Mouse (Mus musculus) liver, embryonic 16.5 days (tissue): ENCODE measurements around the gene Serping1. TPM values are rescaled to one million over a fixed set of nuclear protein-coding genes. Genes with fewer than 3 reads are reported as not detected.

ENCODE experiments used
- ATAC-seq: fragments of 200-750 bp; cut with Nextera tagmentation; 2 replicates; pipeline ENCODE4 v1.8.0; 2017; ENCODE audit warnings: low read depth, mild to moderate bottlenecking, moderate number of reproducible peaks, moderate library complexity
- H3K27ac ChIP-seq: fragments of 300-500 bp; sonication (generic); 2 replicates; pipeline ENCODE4 v1.5.1; 2014; ENCODE audit warnings: mild to moderate bottlenecking, low read length
- H3K27me3 ChIP-seq: fragments of 300-500 bp; sonication (generic); 2 replicates; pipeline ENCODE4 v1.6.1; 2014; ENCODE audit warnings: low read depth, low read length, mixed read lengths; ENCODE audit not compliant: control insufficient read depth, insufficient read depth
- H3K36me3 ChIP-seq: fragments of 300-500 bp; sonication (generic); 2 replicates; pipeline ENCODE4 v1.6.1; 2014; ENCODE audit warnings: mild to moderate bottlenecking; ENCODE audit not compliant: control insufficient read depth, insufficient read depth
- H3K4me1 ChIP-seq: fragments of 300-500 bp; sonication (generic); 2 replicates; pipeline ENCODE4 v1.6.1; 2014; ENCODE audit warnings: low read depth, low read length, mixed read lengths; ENCODE audit not compliant: control insufficient read depth
- H3K4me2 ChIP-seq: fragments of 300-500 bp; sonication (generic); 2 replicates; pipeline ENCODE4 v1.6.1; 2014; ENCODE audit warnings: low read depth, low read length, mixed read lengths
- H3K4me3 ChIP-seq: fragments of 300-500 bp; sonication (generic); 2 replicates; pipeline ENCODE4 v1.5.1; 2014; ENCODE audit warnings: low read depth, mild to moderate bottlenecking, low read length
- H3K9ac ChIP-seq: fragments of 300-500 bp; sonication (generic); 2 replicates; pipeline ENCODE4 v1.6.1; 2014; ENCODE audit warnings: low read depth, low read length
- H3K9me3 ChIP-seq: fragments of 300-500 bp; sonication (generic); replicated peaks from 2 replicates; pipeline ENCODE4 v1.6.1; 2016; ENCODE audit warnings: low read length; ENCODE audit not compliant: control insufficient read depth
- WGBS: fragments of 180-500 bp; shearing (Covaris S2); extraction: QIAGEN DNeasy Blood & Tissue Kit; methylation state at CpG from one replicate; pipeline ENCODE4 v1.1.7; 2014; ENCODE audit not compliant: insufficient replicate concordance; 5-methylcytosine and 5-hydroxymethylcytosine counted together
- polyA plus RNA-seq: library from polyadenylated mRNA; unstranded; fragments of >200 nt; fragmentation: Nextera tagmentation; extraction: Ambion mirVana; gene quantifications from 2 replicates; pipeline ENCODE4 v1.2.1, GENCODE M21; 2015

Gene Serping1
- polyA plus RNA-seq = 119 and 133 TPM in 2 replicates

DNA sequence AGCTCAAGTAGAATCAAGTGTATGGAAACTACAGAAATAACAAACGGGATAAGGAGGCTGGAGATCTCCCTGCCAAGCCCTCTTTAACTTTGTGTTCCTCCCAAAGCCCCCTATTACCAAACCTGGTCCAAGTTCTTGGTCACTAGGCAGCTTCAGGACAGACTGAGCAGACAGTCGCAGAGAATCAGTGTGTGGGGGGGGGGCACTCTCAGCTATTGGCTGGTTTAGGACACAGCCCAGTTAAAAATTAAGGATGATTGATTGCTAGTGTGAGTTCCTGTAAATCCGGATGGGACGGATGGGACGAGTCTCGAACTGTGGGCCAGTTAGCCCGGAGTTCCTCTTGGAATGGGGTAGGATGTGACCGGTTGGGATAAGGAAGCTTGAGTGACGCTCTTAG lies at the start of gene Serping1:
Serping1 (minus strand) TSS at position 204 of the 400 bp plus-strand sequence.
- peak within 1 kb of the TSS; percentile 23 for H3K4me3 ChIP-seq
- H3K36me3 ChIP-seq = no peaks in the 10 kb centered on the region
- no peak within 1 kb of the TSS for H3K27ac ChIP-seq
- WGBS = 64% methylated on average over 9 of the region's 9 CpGs
- H3K9ac ChIP-seq = no peak within 1 kb of the TSS
- peak; percentile 78 for ATAC-seq
- H3K4me1 ChIP-seq = no peaks in the 10 kb centered on the region; the same call in none of the 2 replicates
- peak within 1 kb of the TSS; percentile 15 for H3K4me2 ChIP-seq
- H3K9me3 ChIP-seq = no peaks in the 10 kb centered on the region
- peaks cover 29% of the 10 kb centered on the region for H3K27me3 ChIP-seq

DNA sequence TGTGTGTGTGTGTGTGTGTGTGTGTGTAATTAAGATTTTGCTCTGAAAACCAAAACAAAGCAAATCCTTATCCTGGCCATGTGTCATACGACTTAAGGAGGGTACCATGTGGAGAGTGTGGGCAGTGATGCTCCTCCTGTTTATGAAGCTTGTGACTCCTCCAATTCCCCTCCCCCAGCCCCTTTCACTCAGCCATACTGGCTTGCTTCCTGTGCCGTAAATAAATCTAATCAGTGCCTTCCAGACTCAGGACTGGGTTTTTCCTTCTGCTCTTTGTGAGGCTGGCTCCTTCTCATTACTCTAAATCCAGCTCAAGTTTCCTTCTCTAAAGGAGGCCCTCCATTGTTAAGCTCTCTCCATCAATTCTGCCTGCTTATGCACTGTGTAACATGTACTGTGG lies 48.0 kb upstream of the Serping1 start:
- Histone ChIP-seq H3K4me1 (peaks cover 12% of the 10 kb centered on the region), H3K27ac (no peak overlapping the region), H3K4me2 (no peak overlapping the region), H3K9ac (no peak overlapping the region), H3K9me3 (no peaks in the 10 kb centered on the region), H3K36me3 (no peaks in the 10 kb centered on the region; the same call in 1 of the 2 replicates), H3K4me3 (no peak overlapping the region), H3K27me3 (peaks cover 43% of the 10 kb centered on the region)
- 11% methylated on average over 2 of the region's 2 CpGs for WGBS
- ATAC-seq = no peak

DNA sequence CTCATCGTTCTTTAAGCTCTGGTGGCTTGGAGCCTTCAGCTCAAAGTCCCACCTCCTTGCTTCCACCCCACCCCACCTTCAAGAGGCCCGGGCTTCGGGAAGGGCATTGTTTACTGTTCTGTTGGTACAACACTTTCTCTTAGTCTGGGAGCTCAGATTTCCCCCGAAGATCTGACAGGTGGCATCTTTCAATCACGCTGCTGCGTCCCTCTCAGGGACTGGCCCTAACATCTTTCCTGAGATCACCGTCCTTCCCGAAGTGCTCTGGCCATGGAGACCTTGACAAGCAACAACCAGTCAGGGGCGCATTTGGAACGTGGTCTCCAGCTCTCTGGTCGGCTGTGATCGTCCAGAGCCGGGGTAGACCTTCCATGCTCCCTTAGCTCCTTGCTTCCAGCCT lies 47.3 kb upstream of the Serping1 start, which contains the start of gene Smtnl1:
Smtnl1 (minus strand) TSS at position 101 of the 400 bp plus-strand sequence.
- Histone ChIP-seq H3K4me1 (peaks cover 6% of the 10 kb centered on the region), H3K4me3 (no peak within 1 kb of the TSS), H3K9me3 (no peaks in the 10 kb centered on the region), H3K27ac (no peak within 1 kb of the TSS), H3K9ac (no peak within 1 kb of the TSS), H3K4me2 (no peak within 1 kb of the TSS), H3K36me3 (no peaks in the 10 kb centered on the region), H3K27me3 (peaks cover 43% of the 10 kb centered on the region)
- no peak for ATAC-seq
- WGBS = 36% methylated on average over 13 of the region's 13 CpGs

DNA sequence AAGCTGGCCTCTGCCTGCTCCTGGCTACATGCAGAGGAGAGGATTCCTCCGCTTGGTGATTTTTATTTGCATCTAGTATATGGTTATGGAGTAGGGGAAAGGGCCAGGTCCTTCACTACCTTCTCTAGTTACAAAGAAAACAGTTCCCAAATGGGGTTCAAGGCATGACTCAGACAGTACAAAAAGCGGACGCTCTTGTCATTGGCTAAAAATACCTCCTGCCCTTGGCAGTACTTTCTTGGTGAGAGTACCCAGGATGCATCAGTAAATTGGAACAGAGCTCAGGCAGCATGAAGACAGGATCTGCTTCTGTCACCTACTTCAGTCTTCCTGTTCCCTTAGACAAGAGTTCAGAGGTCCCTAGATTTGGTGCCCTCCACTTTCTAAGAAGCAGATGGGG lies 44.6 kb upstream of the Serping1 start:
- Histone ChIP-seq H3K9me3 (no peaks in the 10 kb centered on the region), H3K4me3 (no peak overlapping the region), H3K27me3 (peaks cover 43% of the 10 kb centered on the region), H3K36me3 (no peaks in the 10 kb centered on the region), H3K9ac (no peak overlapping the region), H3K27ac (no peak overlapping the region), H3K4me1 (peaks cover 3% of the 10 kb centered on the region), H3K4me2 (no peak overlapping the region)
- no peak for ATAC-seq
- 24% methylated on average over 3 of the region's 3 CpGs for WGBS

DNA sequence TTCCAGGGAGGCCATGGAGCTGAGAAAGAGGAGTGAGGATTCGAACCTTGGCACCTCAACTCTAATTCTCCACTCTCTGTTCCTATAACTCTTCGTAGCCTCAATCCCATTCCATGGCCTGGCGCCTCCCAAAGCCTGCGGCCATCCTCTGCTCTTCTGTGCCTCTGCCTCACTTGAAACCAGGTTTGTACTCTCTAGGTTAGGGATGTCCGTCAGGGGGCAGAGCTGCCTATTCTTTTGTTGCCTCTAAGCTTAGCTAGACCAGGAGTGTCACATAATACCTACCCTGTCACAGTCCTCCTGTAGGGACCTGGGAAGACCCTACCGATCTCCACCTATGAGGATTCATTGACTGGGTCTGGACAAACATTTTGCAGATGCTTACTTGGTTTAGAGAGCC lies 37.4 kb upstream of the Serping1 start:
- no peaks in the 10 kb centered on the region for H3K27me3 ChIP-seq
- H3K27ac ChIP-seq = peak overlapping the region; percentile 99
- H3K4me2 ChIP-seq = peak overlapping the region; percentile 83
- H3K36me3 ChIP-seq = peaks cover 25% of the 10 kb centered on the region
- H3K4me3 ChIP-seq = peak overlapping the region; percentile 48; the same call in 1 of the 2 replicates
- H3K9ac ChIP-seq = peak overlapping the region; percentile 73
- H3K4me1 ChIP-seq = peaks cover 51% of the 10 kb centered on the region
- WGBS = 74% methylated on average over 6 of the region's 6 CpGs
- ATAC-seq = no peak
- H3K9me3 ChIP-seq = no peaks in the 10 kb centered on the region

DNA sequence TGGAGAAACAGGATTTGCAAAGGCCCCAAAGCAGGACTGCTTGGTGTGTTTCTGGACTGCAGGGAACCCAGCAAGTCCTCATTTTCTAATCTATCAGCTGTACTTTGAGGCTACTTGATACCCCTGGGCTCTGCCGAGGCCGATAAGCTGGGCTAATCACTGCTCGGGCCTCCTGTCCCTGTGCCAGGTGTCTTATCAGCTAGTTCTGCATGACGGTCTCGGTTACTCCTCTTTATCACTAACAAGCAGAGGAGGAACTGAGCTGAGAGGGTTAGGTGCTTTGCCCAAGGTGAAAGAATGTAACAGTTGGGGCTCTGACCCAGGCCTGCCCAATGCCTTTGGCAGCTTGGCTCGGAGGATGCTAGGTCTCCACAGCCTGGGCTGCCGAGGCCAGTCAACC lies 36.6 kb upstream of the Serping1 start:
- peak overlapping the region; percentile 83 for H3K4me2 ChIP-seq

DNA sequence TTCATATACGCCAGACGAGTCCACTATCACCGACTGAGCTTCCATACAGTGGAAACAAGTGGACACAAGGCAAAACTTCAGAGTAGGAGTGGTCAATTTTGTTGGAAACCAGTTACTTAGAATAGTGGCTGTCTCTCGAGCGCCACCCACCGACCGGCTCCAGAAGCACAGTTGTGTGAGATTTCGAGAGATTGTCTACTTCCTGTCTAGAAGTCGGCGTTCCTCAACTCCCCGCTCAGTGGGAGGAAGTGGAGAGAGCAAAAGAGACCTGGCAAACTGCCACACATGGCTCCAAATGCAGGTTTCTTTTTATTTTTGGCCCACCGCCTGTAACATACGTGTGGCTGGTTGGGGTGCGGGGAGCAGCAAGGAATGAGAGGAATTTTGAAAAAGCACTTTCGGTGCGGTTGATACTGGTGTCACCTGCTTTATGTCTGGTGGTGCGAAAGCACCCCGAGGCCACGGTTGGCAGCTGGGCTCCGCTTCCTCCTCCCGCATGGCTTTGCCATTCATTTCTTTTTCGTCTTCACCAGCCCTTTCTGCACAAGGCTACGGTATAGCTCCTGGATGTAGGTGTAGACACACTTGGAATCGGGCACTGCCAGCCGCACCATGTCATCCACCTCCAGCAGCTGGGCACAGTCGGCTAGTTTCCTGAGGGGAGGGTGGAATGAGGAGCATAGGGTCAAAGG lies 35.8 kb upstream of the Serping1 start:
- Histone ChIP-seq H3K27ac (peak overlapping the region; percentile 99), H3K27me3 (no peaks in the 10 kb centered on the region), H3K9me3 (no peaks in the 10 kb centered on the region), H3K4me2 (peak overlapping the region; percentile 54), H3K4me3 (peak overlapping the region; percentile 47), H3K9ac (peak overlapping the region; percentile 47), H3K36me3 (peaks cover 38% of the 10 kb centered on the region), H3K4me1 (peaks cover 54% of the 10 kb centered on the region)
- WGBS = 34% methylated on average over 26 of the region's 26 CpGs
- ATAC-seq = peak; percentile 9; the same call in 1 of the 2 replicates

More for the DNA sequence above, 36.6 kb upstream of the Serping1 start:
- Histone ChIP-seq H3K9ac (peak overlapping the region; percentile 73), H3K27ac (peak overlapping the region; percentile 99), H3K4me1 (peaks cover 53% of the 10 kb centered on the region), H3K27me3 (no peaks in the 10 kb centered on the region), H3K4me3 (peak overlapping the region; percentile 48), H3K36me3 (peaks cover 31% of the 10 kb centered on the region), H3K9me3 (no peaks in the 10 kb centered on the region)
- peak; percentile 98 for ATAC-seq
- 12% methylated on average over 7 of the region's 7 CpGs for WGBS

DNA sequence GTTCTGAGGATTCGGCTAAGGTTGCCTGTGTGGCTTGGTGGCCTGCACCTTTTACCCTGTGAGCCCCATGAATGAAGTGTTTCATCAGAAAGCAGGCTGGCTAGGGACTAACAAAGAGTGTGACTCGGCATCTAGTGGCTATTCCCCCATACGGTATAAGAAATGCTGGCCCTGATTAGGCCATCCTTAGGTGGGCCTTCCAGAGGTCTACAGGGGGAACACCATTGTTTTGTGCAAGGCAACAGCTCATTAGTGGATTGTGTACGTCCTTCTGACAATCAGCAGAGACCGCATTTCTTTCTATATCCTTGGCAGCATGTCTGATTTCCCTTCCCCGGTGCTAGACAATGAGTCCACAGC lies 35.3 kb upstream of the Serping1 start:
- Histone ChIP-seq H3K9ac (peak overlapping the region; percentile 15), H3K27me3 (no peaks in the 10 kb centered on the region), H3K4me3 (peak overlapping the region; percentile 1; the same call in 1 of the 2 replicates), H3K9me3 (no peaks in the 10 kb centered on the region), H3K4me1 (peaks cover 54% of the 10 kb centered on the region), H3K36me3 (peaks cover 43% of the 10 kb centered on the region), H3K27ac (peak overlapping the region; percentile 99), H3K4me2 (peak overlapping the region; percentile 54)
- WGBS = 75% methylated on average over 6 of the region's 6 CpGs
- ATAC-seq = no peak

DNA sequence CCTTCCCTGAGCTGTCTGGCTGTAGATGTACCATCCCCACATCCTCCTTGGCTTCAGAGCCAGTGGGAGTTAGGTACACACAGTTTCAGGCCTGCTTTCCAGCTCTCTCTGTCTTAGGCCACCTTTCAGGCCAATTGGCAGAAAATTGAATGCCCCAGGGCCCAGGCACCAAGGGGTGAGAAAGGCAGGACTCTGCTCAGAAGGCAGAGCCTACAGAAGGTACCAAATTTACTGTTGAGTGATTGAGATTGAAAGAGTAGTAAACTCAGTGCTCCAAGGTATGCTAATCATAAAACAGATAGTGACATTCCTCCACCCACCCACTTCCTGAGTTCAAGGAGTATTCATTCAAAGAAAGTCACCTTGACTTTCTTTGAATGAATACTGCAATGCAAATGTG lies 34.1 kb upstream of the Serping1 start:
- H3K4me2 ChIP-seq = no peak overlapping the region
- no peaks in the 10 kb centered on the region for H3K9me3 ChIP-seq
- no peak overlapping the region for H3K4me3 ChIP-seq
- ATAC-seq = no peak
- no peaks in the 10 kb centered on the region for H3K27me3 ChIP-seq
- H3K27ac ChIP-seq = peak overlapping the region; percentile 33; the same call in 1 of the 2 replicates
- peaks cover 54% of the 10 kb centered on the region for H3K36me3 ChIP-seq
- H3K4me1 ChIP-seq = peaks cover 46% of the 10 kb centered on the region
- H3K9ac ChIP-seq = no peak overlapping the region
